Mouse (Mus musculus) urinary bladder, postnatal 4 days (tissue): Measurements from ENCODE around the gene Pdk1.

Experiments used
- DNase-seq, 2 experiments: peaks; one replicate each; pipeline ENCODE4 v3.0.0; 2021 to 2022; ENCODE audit warnings: low spot score in 2 of 2

Pdk1 gene

GRCm38 (mm10) chr2:71938716-71939393, 65.8 kb downstream of the Pdk1 start:
- DNase-seq = no peak

- no peak for DNase-seq
Measured at GRCm38 (mm10) chr2:71941005-71941720, 68.1 kb downstream of the Pdk1 start.

- DNase-seq = no peak
Measured at GRCm38 (mm10) chr2:71941721-71942087, 68.7 kb downstream of the Pdk1 start.

GRCm38 (mm10) chr2:71951212-71951611, 78.2 kb downstream of the Pdk1 start:
- no peak for DNase-seq
